Mouse (Mus musculus) liver, embryonic 13.5 days (tissue): ENCODE data around the gene Fam120b. TPM values are rescaled to one million over a fixed set of nuclear protein-coding genes. Genes with fewer than 3 reads are reported as not detected.

ENCODE experiments used
- polyA plus RNA-seq: library from polyadenylated mRNA; unstranded; fragments of >200 nt; fragmentation: Nextera tagmentation; extraction: Ambion mirVana; gene quantifications from 2 replicates; pipeline ENCODE4 v1.2.1, GENCODE M21; 2015

The Fam120b gene
- polyA plus RNA-seq, 1 experiment from 2014 or later: 6.3 TPM

Other genes with a start within 250 kb of the Fam120b start
- gene Dll1, start 19.3 kb upstream of the Fam120b start, polyA plus RNA-seq: 1.1 and 1.3 TPM in 2 replicates
- gene Psmb1, start 103.5 kb downstream of the Fam120b start, polyA plus RNA-seq: 177 and 180 TPM in 2 replicates
- 21.8 and 26.4 TPM in 2 replicates for gene Tbp, start 103.7 kb downstream of the Fam120b start, polyA plus RNA-seq
- gene Pdcd2, start 131.1 kb downstream of the Fam120b start, polyA plus RNA-seq: 31.9 and 35.4 TPM in 2 replicates
- gene Prdm9, start 168.2 kb downstream of the Fam120b start, polyA plus RNA-seq: 0.51 and 0.55 TPM in 2 replicates